Mouse (Mus musculus): ENCODE results near the gene Luzp1.

The Luzp1 gene

GRCm38 (mm10) chr4:136469371-136469903 is at the start of gene Luzp1:
Luzp1 (plus strand) TSS chr4:136469761.
- in situ Hi-C loops (cut with MboI, MseI): no loop called here

- in situ Hi-C loops (cut with MboI, MseI): no loop called here
These were observed 46.3 kb upstream of the Luzp1 start, which contains the start of gene Htr1d for GRCm38 (mm10) chr4:136423224-136423623. Htr1d (plus strand) TSS chr4:136423524.

- in situ Hi-C loops (cut with MboI, MseI): no loop called here
These were observed 45.2 kb upstream of the Luzp1 start for GRCm38 (mm10) chr4:136424120-136424999.

DNA sequence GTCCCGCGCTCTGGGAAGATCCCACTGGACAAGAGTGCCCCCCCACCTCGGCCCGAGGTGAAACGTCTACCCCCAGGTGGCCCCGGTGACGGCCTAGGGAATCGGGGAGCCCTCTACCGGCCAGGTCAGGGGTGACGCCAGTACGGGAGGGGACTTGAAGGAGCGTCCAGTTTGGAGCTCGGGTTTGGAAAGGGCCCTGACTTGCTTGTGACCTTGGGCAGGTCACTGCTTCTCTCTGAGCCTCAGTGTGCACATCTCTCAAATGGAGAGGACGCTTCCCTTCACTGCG is 44.6 kb upstream of the Luzp1 start:
- in situ Hi-C loops (cut with MboI, MseI): no loop called here

DNA sequence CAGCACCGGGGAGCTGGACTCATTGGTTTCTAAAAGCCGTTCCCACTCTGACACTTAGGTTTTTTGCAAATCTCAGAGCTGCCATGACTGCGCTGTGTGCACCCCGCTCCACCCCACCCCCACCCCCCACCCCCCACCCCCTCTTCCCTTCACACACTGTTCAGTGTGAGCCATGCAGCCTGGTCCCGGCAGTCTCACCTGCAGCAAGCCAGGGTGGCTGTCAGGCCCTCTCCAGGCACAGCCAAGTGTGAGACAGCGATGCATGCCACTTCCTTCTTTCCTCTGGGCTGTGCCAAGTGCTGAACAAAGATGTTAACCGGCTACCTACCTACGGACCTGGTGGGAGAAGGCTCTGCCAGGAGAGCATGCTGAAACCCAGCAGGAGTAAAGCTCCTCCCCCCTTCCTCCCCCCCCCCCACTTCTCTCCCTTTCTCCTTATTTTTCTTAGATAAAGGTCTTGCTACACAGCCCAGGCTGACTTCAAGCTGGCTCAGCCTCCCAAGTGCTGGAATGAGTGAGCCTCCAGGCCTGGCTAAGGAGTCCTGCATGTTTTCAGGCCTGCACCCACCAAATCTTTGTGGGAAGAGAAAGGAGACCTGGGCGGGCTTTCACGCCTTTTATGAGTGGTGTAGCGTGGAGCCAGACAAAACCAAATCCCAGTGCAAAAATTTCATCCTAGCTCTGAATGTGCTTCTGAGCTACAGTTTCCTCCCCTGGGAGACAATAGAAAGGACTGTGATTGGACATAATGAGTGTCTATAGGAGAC is 38.8 kb upstream of the Luzp1 start:
- in situ Hi-C loops (cut with MboI, MseI): no loop called here

DNA sequence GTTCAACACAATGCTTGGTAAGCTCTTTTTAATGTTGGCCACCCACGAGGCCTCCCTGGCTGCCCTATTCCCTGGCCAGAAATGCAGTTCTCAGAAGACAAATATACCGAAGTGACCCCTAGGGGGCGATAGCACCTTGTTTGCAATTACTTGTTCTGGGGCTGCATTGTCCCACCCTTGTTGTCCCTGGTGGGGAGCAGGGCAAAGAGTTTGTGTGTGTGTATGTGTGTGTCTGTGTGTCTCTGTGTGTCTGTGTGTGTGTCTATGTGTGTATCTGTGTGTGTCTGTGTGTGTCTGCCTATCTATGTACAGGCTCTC is 38.2 kb upstream of the Luzp1 start:
- in situ Hi-C loops (cut with MboI, MseI): no loop called here

DNA sequence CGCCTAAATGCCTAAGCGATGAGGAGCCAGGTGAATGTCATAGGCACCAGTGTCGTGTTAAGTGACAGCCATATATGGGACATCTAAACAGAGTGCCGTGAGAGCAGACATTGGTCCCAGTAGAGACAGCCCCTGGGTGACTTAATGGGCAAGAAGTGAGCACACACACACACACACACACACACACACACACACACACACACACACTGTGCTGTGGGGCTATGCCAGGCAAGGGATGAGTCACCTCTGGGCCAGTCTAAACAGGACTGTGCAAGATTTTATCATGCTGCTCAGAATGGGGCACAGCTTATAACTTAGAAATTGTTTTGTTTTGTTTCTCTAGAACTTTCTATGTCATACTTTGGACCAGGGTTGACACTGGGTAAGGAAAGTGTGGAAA is 35.5 kb upstream of the Luzp1 start:
- in situ Hi-C loops (cut with MboI, MseI): no loop called here

DNA sequence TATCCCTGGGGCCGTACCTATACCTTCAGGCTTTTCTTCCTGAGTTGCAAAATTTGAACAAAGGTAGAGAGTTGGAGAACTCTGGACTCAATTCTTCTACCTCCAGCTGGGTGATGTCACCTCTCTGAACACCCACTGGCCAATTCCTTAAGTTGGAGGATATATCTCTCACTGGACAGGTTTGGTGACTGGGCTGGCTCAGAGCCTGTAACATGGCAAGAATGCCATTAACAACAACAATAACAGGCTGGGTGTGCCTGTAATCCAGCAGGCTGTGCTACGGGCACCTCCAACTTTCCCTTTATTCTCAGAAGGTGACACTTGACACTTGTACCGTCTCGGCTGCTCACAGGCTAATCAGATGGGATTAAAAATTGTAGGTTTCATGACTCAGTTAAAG is 30.5 kb upstream of the Luzp1 start:
- in situ Hi-C loops (cut with MboI, MseI): no loop called here

DNA sequence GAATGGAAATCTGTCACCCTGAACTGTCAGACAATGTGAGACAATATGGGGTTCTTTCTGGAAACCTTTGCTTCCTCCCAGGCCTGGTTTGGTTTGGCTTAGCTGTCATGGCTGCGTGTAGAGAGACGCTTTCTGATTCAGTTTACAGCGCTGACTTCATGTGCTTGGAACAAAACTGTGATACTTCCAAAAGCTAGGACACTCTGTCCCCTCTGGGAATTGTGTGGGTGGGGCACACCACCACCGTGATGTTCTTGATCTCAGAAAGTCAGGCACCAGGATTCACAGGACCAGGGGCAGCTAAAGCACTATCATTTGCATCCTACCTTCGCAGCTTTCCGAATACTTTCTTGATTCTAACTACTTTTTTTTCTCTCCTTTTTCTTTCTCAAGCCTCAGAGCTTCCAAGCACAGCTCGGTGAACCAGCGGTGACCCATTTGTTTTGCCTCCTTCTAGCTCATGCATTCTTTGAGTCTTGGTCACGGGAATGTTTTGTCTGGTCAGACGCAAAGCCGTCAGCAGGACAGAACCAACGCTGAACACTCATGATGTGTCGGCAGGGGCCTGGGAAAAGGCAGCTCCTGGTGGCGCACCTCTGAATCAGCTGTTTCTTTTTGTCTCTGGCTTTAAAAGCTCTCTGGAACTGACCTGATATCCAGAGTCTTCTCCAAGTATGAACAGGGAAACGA is 28.1 kb upstream of the Luzp1 start:
- in situ Hi-C loops (cut with MboI, MseI): no loop called here

- in situ Hi-C loops (cut with MboI, MseI): no loop called here
These were observed 25.0 kb upstream of the Luzp1 start for GRCm38 (mm10) chr4:136444561-136444960.

GRCm38 (mm10) chr4:136449795-136450194 is 19.8 kb upstream of the Luzp1 start:
- in situ Hi-C loops (cut with MboI, MseI): loop anchor here (5.0 kb wide), 2 partner anchors 173 to 1363 kb away; partner anchors contain the start of gene Lactbl1

DNA sequence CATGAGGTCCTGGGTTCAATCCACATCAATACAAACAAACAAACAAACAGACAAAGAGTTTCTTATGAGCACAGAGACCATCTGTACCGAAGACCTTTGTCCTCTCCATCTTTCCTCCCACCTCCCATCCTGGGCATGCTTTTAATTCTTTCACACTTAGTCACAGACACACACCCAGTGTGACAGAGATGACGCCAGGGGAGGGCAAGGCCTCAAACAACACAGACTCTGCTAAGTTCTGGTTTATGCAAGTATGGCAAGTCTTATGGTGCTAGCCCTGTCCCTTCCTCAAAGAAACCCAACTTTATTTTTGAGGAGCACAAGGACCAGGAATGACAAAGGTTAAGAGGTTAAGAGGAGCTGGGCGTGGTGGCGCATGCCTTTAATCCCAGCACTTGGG is 19.3 kb upstream of the Luzp1 start:
- in situ Hi-C loops (cut with MboI, MseI): loop anchor here (5.0 kb wide), 1 partner anchor 172 kb away; the partner anchor contains the start of gene Lactbl1

- in situ Hi-C loops (cut with MboI, MseI): loop anchor here (5.0 kb wide), 1 partner anchor 171 kb away; the partner anchor contains the start of gene Lactbl1
These were observed 18.0 kb upstream of the Luzp1 start for GRCm38 (mm10) chr4:136451564-136451963.

DNA sequence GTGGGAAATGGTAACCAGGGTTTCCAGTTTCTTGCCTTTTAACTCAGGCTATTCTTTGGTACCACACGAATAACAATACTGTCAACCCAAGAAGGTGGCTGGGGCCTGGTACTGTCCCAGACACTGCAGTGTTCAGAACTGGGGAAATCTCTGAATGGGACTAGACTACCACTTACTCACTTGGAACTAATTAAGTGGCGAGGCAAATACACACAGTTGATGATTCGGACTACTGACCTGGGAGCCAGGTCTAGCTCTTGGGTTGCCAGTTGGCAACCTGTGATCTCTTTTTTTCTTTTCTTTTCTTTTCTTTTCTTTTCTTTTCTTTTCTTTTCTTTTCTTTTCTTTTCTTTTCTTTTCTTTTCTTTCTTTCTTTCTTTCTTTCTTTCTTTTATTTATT is 17.3 kb upstream of the Luzp1 start:
- in situ Hi-C loops (cut with MboI, MseI): loop anchor here (5.0 kb wide), 1 partner anchor 170 kb away; the partner anchor contains the start of gene Lactbl1

GRCm38 (mm10) chr4:136452792-136453191 is 16.8 kb upstream of the Luzp1 start:
- in situ Hi-C loops (cut with MboI, MseI): loop anchor here (5.0 kb wide), 1 partner anchor 170 kb away; the partner anchor contains the start of gene Lactbl1

DNA sequence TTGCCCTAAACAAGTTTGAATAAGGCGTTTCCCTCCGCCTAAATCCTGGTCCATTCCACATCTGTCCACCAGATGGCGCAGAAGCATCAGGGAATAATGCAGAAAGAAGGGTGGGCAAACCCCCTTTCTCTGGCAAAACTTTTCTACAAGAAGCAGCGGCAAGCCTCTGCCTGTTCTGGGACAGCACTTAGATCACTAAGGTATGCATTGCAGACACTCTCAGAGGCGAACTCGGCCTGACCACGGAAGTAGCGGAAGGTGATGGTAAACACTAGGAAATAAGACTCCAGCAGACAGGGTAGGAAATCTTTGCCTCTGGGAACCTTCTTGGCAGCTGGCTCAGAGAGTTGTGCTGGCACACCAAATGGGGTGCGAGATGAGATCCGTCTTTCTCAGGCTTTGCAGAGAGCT is 14.7 kb upstream of the Luzp1 start:
- in situ Hi-C loops (cut with MboI, MseI): loop anchor here (5.0 kb wide), 2 partner anchors 57 to 167 kb away; partner anchors contain the start of gene Lactbl1

DNA sequence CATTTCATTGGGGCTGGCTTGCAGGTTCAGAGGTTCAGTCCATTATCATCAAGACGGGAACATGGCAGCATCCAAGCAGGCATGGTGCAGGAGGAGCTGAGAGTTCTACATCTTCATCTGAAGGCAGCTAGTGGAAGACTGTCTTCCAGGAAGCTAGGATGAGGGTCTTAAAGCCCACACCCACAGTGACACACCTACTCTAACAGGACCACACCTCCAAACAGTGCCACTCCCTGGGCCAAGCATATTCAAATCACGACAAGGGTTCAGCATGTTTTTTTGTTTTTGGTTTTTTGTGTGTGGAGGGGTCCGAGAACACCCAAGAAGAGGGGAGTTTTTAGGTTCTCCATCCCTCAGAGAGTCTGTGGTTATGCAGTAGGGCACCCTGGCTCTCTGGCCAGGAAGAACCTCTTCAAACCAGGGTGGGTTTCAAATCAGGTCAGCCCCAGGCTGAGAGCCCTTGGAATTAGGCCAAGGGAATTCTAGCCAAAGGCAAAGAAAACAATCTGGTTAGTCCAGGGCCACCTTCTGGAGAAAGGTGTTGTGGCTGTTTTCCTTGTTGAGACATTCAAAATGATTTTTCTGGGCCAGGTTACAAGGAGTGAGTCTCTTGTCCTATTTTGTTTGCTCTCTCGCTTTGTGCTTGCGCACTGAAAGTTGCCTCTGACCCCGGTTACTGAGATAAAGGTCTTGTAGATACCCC is 12.9 kb upstream of the Luzp1 start:
- in situ Hi-C loops (cut with MboI, MseI): loop anchor here (5.0 kb wide), 1 partner anchor 56 kb away; no protein-coding TSS in a partner anchor

DNA sequence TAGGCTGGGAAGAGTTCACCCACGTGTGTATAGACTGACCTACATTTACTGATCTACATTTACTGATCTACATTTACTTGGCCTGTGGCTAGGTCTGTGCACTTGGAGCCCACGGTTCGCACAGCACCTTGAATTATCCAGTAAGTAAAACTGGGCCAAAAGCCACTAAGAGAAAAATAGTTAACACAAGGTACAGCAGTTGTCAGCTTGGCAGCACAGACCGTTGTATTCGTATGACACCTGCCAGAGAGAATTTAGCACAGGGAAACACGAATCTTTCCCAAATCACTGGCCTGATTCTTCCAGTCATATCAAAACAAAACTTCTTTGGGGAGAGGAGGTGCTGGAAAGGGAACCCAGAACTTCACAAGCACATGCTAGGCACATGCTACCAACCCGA is 11.3 kb upstream of the Luzp1 start:
- in situ Hi-C loops (cut with MboI, MseI): loop anchor here (5.0 kb wide), 1 partner anchor 54 kb away; no protein-coding TSS in a partner anchor

GRCm38 (mm10) chr4:136459210-136459609 is 10.4 kb upstream of the Luzp1 start:
- in situ Hi-C loops (cut with MboI, MseI): loop anchor here (5.0 kb wide), 1 partner anchor 53 kb away; no protein-coding TSS in a partner anchor

DNA sequence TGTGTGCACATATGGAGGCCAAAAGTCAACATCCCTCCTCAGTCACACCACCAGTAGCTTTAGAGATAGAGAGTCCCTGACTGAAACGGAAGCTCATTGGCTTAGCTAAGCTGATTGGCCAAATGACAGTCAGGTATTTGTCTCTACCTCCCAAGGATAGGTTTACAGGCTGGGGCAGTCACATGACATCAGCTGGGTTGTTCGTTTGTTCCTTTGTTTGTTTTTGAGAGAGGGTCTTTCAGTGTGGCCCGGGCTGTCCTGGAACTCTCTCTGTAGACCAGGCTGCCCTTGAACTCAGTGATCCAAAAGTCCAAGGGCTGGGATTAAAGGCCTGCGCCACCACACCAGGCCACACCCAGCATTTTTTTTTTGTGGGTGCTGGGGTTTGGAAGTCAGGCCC is 8.4 kb upstream of the Luzp1 start:
- in situ Hi-C loops (cut with MboI, MseI): no loop called here

GRCm38 (mm10) chr4:136461761-136462085 is 7.8 kb upstream of the Luzp1 start:
- in situ Hi-C loops (cut with MboI, MseI): no loop called here

Data from T-helper 1 cell (primary cell).